Mouse (Mus musculus) megakaryocyte-erythroid progenitor cell, adult 5-6 weeks (primary cell): ENCODE results near the gene Gca. TPM values are rescaled to one million over a fixed set of nuclear protein-coding genes. Genes with fewer than 3 reads are reported as not detected.

Experiments
- total RNA-seq, 2 experiments: library from RNA; stranded (forward) in 1 of 2; stranded (reverse) in 1 of 2; fragments of 200-1000, 215-1000 nt in 1 of 2; fragments of >200 nt in 1 of 2; fragmentation: Nextera tagmentation in 1 of 2; gene quantifications; 2 replicates each; pipeline ENCODE4 v1.2.3; 2014 to 2017

Gca gene
- total RNA-seq, 2 experiments from 2014 or later, result 1.2 to 1.6 TPM

Other genes starting within 250 kb of the Gca start
- not detected in 2 replicates for gene Gcg, start 180.6 kb upstream of the Gca start, total RNA-seq (2014; fragmentation: Nextera tagmentation)
- gene Gcg, start 180.6 kb upstream of the Gca start, total RNA-seq (2017), result not detected in 2 replicates
- gene Fap, start 90.2 kb upstream of the Gca start, total RNA-seq (2014; fragmentation: Nextera tagmentation), result 0.37 TPM in 1 of 2 replicates, not detected in the other
- gene Fap, start 90.2 kb upstream of the Gca start, total RNA-seq (2017), result 1.0 and 1.6 TPM in 2 replicates
- 16.4 and 21.6 TPM in 2 replicates for gene Ifih1, start 18.0 kb upstream of the Gca start, total RNA-seq (2014; fragmentation: Nextera tagmentation)
- gene Ifih1, start 18.0 kb upstream of the Gca start, total RNA-seq (2017), result 19.9 and 42.7 TPM in 2 replicates